Mouse (Mus musculus): ENCODE measurements around the gene Smarca2. TPM values are rescaled to one million over a fixed set of nuclear protein-coding genes. Genes with fewer than 3 reads are reported as not detected.
A peak's percentile ranks its signal among the peaks of the same experiment; 100 is the strongest.
"Not testable (repeated sequence)": the region's sequence is repeated elsewhere in the genome, so short reads cannot be mapped to it uniquely, and the experiment has no call there.

Smarca2 gene
- total RNA-seq, 2 experiments from 2014 or later = 57.0 to 57.4 TPM

DNA sequence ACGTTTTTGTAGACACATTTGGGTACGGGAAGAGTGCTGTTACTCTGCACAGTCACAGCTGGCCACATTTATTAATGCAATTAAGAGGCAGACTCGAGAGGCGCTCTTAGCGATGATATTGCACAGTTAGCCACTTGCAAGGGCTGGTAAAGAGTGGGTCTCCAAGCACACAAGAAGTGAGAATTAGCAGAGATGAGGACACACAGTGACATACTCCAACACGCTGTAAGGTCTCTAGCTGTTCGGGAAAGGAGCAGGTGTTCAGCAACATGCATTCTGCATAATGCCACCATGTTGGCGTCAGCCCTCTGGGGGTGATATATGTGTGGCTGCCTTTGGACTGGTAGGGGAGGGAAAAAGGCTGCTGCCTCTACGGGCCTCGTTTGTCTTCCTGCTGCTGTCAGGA, 129.9 kb downstream of the Smarca2 start:
- intact Hi-C loops (cut with DNase I) = loop anchor here (5.0 kb wide), 1 partner anchor 693 kb away; the partner anchor contains the start of gene Pum3
- no peak for DNase-seq (ENCODE audit: low spot score)

DNA sequence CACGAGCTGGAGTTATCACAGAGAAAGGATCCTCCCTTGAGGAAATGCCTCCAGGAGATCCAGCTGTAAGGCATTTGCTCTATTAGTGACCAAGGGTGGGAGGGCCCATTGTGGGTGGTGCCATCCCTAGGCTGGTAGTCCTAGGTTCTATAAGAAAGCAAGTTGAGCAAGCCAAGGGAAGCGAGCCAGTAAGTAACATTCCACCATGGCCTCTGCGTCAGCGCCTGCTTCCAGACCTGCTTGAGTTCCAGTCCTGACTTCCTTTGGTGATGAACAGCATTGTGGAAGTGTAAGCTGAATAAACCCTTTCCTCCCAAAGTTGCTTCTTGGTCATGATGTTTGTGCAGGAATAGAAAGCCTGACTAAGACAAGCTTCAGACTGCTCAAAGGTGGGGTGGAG, 140.2 kb downstream of the Smarca2 start:
- intact Hi-C loops (cut with DNase I); DNase-seq (ENCODE audit: low spot score): not testable (repeated sequence)

DNA sequence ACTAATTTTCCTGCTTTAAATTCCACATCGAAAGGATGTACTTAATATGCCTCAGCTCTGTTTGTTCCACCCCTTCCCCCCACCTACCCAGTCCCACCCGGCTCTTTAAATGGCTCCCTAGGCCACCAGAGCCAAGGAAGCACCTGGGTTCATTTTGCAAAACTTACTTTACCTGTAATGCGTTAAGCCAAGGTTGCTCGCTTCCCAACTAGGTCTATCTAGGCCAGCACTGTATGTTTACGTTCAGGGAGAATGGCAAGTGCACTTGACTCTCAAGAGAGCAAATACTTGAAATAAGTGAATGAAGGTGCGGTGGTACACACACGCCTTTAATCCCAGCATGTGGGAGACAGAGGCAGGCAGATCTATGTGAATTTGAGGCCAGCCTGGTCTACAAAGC, 140.7 kb downstream of the Smarca2 start:
- no peak for DNase-seq (ENCODE audit: low spot score)
- intact Hi-C loops (cut with DNase I) = no loop called here

DNA sequence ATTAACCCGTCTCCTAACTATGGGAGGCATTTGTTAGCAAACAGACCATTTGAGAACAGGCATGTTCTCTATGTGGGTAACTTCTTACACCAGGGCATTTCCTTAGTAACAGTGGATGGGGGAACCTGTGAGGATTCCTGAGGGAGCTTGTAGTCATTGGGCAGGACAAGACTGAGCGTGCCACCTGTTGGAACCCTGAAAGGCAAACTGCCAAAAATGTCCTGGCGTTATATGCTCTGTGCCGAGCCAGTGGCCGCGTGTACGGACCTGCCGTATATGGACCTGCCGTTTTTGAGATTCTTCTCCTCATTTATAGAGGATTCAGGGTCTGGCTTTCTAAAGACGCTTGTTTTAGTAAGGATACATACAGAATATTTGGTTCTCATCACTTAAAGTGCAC, 141.4 kb downstream of the Smarca2 start:
- intact Hi-C loops (cut with DNase I) = no loop called here

DNA sequence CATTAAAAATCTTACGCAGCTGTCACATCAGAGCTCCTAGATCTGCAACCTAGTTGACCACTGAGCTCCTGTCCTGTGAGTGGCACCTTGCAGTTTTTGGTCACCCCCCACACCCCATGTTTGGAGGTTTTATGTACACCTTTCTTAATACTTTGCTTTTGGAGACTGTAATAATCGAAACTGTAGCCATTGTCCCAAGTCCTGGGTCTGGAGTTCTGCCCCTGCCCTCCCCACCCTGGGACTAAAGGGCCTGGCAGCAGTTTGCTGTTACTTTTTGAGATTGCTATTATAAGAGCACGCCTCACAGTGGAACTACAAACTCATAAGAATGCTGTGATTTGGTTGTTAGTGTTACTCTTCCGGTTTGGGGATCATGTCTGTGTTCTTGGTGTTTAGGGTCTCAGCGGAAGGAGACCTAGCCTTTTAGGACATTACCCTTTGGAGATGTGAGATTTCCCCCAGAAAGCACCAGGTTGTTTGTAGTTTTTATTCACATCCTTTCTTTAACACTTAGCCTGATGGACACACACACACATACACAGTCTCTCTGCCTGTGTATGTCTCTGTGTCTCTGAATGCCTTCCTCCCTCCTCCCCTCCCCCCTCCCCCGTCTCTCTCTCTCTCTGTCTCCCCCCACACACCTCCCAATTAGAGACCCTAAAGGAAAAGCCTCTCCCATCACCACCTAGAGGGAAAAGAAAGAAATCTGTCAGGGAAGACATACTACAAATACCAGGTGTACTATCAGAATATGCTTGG, 142.0 kb downstream of the Smarca2 start:
- no peak for DNase-seq (ENCODE audit: low spot score)
- intact Hi-C loops (cut with DNase I) = no loop called here

More for the DNA sequence above, 141.4 kb downstream of the Smarca2 start:
- no peak for DNase-seq (ENCODE audit: low spot score)

DNA sequence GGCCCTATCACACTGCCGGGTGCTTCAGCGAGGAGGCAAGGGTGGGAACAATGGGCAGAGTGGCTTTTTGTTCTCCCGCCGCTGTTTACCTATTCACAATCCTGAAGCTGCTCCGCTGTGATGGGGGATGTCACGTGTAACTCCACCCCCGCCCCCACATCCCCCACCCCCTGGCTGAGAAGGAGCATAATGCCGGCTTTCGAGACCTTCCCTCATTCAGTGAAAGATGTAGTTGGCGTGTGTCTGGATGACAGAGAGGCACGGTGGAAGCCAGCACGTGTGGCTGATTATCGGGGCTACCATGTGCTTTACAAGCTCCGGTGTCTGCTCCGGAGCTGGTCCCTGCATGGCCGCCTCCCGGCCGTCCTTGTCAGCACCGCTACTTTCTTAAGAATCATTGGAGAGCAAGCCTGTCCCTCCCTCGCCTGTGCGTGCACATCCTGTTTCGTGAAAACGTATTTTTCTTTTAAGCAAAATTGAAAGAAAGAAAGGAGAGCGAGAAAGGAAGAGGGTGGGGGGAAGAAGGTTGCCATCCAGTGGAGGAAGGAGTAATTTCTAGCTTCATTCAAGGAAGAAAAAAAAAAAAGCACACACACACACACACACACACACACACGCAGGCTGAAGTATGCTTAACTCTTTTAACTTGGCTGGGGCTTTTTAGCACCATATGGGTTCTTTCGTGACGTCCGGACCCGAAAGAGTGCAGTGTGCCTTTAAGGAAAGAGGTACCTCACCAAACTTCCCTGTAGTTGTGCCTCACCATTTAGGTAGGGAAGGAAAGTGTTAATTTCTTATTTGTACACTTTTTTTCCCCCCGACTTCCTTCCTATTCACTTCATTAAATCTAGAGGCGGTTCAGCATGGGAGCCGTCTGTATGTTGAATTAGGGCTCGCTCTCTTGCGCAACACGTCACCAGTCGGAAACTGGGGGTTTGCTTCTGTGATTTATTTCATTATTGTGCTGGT, 143.0 kb downstream of the Smarca2 start:
- intact Hi-C loops (cut with DNase I) = no loop called here

DNA sequence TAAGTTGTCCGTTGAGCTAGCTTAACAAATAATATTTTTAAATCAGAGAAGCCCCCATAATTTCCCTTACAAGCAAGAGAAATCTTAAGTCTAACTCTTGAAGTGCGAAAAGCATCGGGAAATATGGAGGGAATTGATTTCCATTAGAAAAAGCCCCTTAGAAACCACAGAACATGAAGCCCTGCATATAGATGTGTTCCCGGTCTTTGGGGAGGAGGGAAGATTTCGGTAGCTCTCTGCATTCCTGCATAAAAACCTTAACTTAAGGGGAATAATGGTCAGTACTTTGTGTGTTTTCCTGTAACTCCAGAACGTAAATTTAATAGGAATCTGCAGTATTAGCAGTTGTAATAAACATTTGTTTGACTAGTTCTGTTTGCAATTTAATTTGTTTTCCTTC, 143.8 kb downstream of the Smarca2 start:
- no peak for DNase-seq (ENCODE audit: low spot score)
- intact Hi-C loops (cut with DNase I) = no loop called here

More for the DNA sequence above, 143.0 kb downstream of the Smarca2 start:
- DNase-seq (ENCODE audit: low spot score) = peak; percentile 49

DNA sequence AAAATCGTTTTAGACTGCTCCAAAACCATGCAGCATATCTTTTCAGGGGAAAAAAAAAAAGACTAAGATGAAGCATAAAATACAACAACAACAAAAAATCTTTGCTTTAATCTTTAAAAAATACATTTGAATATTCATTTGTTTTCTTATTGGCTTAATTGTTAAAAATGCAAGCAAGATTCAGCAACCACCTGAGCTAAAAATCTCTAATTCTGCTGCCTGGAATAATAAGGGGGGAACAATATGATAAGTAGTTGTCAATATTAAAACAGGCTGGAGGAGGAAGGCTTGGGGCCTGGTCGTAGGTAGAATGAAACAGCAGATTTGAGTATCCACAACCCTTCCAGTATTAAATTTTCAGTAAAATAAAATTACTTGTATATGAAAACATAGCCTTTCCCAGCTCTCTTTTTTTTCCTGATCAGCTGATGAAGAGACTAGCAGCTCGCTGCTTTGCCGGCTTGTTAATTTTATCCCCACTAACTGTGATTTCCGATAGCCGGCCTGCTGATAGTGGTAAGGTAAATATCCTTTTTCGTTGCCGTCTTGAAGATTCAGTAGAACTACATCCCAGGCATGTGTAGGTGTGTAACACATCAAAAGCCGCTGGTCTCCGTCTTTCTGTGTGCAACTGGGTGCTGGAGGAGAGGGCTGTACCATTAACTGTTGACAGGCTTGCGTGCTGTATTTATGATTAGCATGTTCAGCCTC, 144.7 kb downstream of the Smarca2 start:
- DNase-seq (ENCODE audit: low spot score) = no peak
- intact Hi-C loops (cut with DNase I) = loop anchor here (10.0 kb wide), 1 partner anchor 95 kb away; no protein-coding TSS in a partner anchor

DNA sequence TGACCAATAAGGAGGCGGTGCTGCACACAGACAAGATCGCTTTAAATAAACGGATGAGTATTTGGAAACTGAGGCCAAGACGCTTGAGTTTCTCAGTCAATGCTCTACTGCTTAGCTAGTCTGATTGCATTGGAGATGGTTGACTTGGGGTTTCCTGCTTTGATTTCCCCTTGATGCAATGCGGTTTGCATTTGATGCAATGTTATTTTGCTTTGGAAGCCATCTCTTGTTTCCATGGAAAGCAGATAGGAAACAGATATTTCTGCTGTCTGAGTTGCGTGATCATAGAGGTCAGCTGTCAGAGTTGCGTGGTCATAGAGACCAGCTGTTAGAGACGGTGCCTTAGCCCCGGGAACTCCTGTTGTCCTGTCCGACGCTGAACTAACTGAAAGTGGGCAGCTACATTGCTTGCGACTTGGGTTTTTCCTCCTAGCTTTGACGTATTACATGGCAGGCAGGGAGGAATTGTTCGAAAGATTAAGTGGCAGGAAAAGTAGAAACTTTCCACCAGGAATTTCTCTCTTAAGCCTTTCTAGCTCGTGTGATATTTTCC, 147.8 kb downstream of the Smarca2 start:
- DNase-seq (ENCODE audit: low spot score) = no peak
- intact Hi-C loops (cut with DNase I) = loop anchor here (10.0 kb wide), 1 partner anchor 92 kb away; no protein-coding TSS in a partner anchor

DNA sequence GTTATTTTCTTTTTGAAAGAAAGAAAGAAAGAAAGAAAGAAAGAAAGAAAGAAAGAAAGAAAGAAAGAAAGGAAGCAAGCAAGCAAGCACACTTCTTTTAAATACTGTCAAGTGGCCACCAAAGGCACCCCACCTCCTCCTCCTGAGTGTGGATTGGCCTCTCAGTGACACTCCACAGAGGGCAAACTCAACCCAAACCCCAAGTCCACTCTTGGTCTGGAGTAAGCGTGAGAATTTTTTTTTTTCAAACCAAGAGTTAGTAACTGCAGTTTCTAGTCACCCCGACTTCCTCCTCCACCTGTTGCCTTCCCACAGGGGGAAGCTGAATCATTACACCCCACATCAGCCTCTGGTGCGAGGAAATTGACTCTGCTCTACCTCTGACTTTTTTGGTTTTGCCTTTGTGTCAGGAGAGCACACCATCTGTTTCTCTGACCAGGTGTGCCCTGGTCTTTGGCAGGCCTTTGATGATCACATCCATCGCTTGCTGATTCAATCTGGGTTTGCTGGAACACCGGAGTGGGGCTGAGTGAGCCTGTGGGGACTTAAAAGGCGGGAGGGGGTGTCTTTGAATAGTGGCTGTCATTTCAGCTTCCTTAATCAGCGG, 148.5 kb downstream of the Smarca2 start:
- DNase-seq (ENCODE audit: low spot score) = no peak
- intact Hi-C loops (cut with DNase I) = loop anchor here (10.0 kb wide), 1 partner anchor 91 kb away; no protein-coding TSS in a partner anchor

DNA sequence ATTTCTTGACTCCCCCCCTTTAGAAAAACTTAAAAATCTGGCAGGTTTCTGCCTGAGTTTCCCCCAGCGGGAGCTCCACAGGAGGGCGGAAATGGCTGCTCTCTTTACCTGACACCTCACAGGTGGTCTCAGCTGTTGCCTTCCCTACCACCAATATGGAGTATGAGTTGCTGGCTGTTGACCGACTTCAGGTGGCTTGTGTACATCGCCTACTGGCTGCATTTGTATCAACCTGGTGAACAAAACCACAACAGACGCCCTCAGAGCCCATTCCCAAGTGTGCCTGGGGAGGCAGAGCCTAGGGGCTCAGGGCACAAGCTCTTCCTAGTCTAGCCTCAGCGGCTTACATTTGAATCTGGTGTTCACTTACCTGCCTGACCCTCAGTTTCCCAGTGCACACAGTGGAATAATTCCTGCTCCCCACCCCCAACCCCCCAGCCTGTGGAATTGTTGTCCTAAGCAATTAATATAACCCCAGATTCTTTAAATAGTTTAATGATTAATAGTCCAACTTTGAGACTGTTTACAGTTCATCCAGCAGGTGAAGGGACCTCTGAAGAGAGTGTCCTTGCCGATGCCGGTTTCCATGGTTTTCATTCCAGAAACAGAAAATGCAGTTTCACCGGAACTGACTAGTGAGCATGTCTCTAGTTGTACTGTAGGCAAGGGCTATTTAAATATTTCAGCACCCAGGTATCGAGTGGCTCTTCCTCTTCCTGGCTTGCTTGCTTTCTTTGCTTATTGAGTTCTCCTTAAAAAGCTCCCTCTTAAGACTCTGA, 149.4 kb downstream of the Smarca2 start:
- intact Hi-C loops (cut with DNase I) = loop anchor here (10.0 kb wide), 1 partner anchor 91 kb away; no protein-coding TSS in a partner anchor
- no peak for DNase-seq (ENCODE audit: low spot score)

DNA sequence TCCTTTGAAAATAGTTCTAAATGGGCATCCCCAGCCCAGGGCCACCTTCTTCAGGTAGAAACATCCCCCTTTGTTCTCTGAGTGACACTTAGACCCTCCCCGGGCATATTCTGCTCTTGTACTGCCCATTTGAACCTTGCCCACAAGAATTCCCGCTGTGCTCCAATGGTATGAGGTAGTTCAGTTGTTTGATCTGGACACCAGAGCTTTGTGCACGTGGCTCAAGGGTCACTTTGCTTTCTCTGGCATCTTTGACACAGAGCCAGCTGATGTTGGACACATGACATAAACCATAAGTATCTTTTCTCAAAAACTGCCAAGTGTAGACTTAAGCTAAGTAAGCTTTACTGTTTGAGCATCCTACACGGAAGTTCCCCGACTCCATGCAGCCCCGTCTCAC, 151.1 kb downstream of the Smarca2 start:
- intact Hi-C loops (cut with DNase I) = loop anchor here (10.0 kb wide), 1 partner anchor 89 kb away; no protein-coding TSS in a partner anchor
- DNase-seq (ENCODE audit: low spot score) = no peak

DNA sequence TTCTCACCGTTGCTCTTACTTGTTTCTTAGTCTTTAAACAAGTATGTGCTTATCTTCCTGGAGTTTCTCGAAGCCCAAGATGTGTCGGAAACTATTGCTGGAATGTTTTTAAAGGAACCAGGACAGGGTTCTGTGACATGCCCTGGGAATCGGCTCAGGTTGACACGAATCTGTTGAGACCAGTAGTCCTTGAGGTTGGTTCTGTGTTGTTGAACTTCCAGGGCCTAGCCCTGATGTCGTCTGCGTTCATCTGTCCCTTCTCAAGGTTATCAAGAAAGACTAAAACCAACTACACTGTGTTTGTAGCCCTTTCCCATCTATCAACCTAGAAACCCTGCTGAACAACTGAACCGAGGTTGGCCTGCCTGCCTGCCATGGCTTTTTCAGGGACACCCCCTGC, 151.5 kb downstream of the Smarca2 start:
- intact Hi-C loops (cut with DNase I) = loop anchor here (10.0 kb wide), 1 partner anchor 88 kb away; no protein-coding TSS in a partner anchor
- no peak for DNase-seq (ENCODE audit: low spot score)

DNA sequence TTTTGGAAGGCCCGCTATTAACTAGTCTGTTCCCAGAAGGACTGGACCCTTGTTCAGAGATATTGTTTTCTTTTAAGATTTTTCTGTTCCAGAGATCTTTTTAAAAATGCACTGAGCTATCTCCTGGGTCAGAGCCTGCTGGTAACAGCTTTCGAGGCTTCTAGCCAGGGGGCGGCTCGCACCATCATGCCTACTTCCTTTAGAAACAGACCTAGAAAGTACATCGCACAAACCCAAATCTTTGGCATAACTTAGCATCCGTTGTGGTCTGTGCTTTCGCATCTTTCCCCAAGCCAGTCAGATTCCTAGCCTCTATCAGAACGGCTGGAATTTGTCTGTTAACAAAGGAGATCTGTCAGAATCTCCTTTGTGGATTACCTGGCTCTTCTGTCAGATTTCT, 153.3 kb downstream of the Smarca2 start:
- intact Hi-C loops (cut with DNase I) = loop anchor here (10.0 kb wide), 1 partner anchor 87 kb away; no protein-coding TSS in a partner anchor
- no peak for DNase-seq (ENCODE audit: low spot score)

DNA sequence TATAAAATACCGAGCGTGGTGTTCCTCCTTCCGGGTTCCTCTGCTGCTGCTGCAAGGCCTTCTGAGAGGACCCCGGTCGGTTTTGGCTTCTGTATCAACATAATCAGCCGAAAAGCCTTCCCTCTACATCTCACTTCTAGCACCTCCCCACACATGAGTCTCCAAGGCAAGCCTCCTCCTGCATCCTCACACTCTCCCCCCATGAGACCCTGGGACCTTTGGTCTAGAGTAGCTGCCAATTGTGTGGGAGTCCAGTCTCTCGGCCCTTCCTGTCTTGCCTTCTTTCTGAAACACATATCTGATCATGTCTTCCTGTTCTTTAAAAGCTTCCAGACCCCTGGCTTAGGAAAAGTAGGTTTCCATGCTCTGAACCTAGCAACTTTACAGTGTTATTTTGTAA, 153.8 kb downstream of the Smarca2 start:
- intact Hi-C loops (cut with DNase I) = loop anchor here (10.0 kb wide), 1 partner anchor 86 kb away; no protein-coding TSS in a partner anchor
- no peak for DNase-seq (ENCODE audit: low spot score)

DNA sequence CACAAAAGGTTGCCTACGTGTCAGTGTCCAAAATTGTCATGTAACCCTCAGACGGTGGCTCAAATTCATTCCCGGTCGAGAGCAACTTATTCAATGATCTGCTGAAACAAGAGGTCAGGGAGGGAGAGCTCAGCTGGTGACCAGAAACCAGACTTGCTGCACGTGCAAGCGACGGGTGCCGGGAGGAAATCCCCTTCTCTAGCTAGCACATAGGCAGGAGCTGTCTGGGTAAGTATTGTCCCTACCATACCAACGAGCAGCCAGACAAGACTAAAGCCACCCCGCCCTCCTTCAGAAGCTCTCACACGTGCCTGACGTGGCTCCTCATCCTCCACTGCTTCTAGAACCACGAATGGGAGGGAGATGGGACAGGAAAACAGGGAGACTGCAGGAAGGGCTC, 154.4 kb downstream of the Smarca2 start:
- intact Hi-C loops (cut with DNase I) = loop anchor here (10.0 kb wide), 1 partner anchor 86 kb away; no protein-coding TSS in a partner anchor
- DNase-seq (ENCODE audit: low spot score) = no peak

DNA sequence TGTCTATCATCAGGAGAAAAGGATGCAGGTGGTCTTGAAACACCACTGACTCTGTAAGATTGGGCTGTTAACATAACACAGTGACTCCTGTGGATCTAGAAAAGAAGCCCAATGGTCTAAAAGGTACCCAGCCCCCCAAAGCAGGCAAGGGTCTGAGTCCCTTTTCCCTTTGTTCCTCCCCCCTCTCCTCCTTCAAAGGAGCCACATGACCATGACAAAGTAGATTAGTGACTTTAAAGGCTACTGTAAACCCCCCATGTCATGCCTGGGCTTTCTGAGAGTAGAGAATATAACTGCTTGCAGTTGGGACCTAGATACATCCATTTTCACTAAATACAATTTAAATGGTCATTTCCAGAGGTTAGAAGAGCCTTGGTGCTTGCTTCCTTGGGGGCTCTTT, 156.4 kb downstream of the Smarca2 start:
- intact Hi-C loops (cut with DNase I) = no loop called here
- DNase-seq (ENCODE audit: low spot score) = no peak

DNA sequence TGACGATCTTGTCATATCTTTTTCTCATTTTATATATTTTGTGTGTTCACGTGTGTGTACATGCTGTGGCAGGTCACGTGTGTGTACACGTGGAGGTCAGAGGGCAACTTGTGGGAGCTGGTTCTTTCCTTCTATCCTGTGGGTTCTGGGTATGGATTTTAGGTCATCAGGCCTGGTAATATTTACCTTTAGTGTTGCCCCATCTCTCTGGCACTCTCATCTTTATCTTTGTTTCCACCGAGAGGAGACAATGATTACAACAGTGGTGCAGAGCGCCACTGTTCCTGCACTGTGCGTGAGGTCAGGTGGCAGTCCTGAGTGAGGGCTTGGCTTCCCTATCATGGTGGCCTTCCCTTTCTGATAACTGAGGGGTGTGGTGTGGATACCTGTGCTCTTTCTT, 160.6 kb downstream of the Smarca2 start:
- intact Hi-C loops (cut with DNase I) = no loop called here
- no peak for DNase-seq (ENCODE audit: low spot score)
